Mouse (Mus musculus): Measurements from ENCODE around the gene Hoxa9.

Gene Hoxa9

DNA sequence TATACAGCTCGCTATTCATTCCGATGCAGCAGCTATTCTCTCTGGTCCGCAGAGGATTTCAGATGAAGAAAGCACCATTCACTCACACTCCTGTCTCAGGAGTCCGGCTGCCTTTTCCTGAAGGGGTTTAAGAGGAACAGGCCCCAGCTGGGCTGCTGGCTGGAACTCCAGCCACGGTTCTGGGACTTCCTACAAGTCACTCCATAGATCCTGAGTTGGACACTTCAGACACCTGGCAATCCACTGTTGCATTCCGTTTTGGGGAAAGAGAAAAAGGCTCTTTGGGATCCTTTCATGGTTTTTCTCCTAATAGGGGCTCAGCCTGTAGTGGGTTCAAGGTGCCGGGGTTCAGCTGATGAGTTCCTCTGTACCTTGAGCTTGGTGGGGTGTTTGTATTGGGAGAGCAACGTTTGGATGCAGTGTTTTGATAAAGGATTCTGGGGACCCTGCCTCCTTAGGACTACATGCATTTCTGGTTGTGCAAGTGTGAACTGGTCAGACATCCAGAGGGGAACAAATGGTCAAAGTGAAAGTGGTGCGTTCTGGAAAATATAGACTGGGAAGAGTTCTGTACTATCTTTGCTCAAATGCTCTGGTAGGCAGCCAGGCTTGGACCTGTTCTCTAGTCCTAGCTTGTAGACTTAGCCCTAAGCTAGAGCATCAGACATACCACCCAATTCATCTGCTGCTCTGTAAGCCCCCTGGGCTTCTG, 31.0 kb upstream of the Hoxa9 start:
- no peak for DNase-seq (ENCODE audit: low spot score in 2 of 2)

DNA sequence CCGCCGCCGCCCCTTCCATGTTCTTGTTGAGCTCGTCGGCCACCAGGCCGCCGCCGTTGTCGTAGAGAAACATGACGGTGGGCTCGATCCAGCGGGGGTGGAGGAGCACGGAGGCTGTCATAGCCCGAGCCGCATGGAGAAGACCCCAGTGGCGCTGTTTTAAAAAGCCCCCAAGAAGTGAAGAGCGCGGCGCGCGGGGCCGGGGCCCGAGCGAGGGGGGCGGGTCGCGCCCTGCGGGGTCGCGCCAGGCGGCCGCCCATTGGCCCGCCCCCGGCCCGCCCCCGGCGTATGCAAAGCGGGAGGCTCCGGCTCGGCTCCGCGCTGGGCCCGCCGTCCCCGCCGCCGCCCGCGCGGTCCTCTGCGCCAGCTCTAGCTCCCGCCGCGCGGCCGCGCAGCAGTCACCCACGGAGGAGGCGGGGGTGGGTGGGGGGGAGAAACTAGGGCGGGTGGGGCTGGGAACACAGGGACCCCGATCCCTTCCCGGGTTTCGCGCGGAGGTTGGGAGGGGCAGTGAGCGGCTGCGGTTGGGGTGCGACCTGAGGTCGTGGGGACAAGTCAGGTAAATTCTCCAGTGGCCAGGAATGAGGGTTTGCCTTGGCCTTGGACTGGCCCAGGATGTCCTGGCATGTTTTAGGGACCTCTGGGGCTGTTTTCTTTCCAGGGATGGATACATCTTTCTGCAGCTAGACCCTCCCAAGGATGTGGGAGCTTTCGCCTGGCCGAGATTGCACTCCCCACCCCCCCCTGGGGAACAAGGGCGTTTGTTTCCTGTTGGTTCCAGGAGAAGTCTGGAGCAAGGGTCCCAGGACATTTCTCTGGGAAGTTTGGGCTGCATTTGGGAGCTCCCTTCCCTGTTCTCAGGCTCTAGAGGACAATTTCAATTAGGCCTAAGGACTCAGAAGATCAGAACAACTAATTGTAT, 30.0 kb upstream of the Hoxa9 start, which contains the start of gene Hoxa13:
Hoxa13 (minus strand) TSS at position 227 of the 922 bp plus-strand sequence.
- peak in 1 of 2 experiments; percentile 68 for DNase-seq (ENCODE audit: low spot score in 2 of 2)

DNA sequence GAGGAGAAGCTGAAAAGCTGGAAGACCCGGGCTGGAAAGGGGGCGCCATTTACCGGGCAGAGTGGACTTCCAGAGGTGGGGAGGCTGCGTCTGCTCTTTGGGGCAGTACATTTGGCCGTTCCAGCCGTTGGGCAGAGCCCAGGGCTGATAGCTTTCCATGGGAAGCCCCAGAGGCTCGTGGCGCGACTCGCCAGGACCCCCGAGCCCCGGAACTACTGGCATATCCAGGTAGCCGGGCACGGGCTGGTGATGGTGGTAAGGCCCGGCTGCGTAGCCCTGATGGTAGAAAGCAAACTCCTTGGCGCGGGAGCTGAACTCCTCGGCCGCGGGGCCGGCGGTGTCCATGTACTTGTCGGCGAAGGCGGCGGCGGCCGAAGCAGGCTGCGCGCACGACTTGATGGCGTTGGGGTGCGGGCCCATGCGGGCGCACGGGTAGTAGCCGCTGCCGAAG, 28.9 kb upstream of the Hoxa9 start:
- peak in 1 of 2 experiments; percentile 66 for DNase-seq (ENCODE audit: low spot score in 2 of 2)

DNA sequence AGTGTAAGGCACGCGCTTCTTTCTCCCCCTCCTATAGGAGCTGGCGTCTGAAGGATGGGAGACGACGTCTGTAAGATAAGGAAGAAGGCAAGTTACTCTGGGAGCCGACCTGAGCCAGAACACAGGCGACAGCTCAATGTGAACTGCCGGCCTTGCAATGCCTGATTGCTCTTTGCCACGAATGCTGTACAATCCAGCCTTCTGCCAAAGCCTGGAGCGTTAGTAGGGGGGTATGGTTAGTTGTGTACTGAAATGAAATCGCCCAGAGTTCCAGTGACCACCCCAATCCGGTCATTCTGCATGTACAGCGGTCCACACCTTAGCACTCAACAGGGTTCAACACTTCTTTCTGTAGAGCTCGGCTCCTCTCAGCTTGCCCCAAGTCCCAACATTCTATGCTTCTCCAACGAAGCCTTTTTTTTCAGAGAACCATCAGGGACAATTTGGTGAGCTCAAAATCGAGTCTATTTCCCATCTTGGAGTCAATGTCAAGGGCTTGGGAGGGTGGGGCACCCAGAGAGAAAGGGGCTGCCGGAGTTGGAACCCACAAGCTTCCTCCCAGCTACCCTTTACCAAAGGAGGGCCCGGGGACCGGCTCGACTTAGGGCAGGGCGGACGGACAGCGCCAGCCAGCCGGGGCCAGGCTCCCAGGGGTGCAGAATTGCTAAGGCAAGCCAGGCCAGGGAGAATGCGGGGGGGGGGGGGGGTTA, 28.3 kb upstream of the Hoxa9 start:
- peak in 1 of 2 experiments; percentile 55 for DNase-seq (ENCODE audit: low spot score in 2 of 2)

DNA sequence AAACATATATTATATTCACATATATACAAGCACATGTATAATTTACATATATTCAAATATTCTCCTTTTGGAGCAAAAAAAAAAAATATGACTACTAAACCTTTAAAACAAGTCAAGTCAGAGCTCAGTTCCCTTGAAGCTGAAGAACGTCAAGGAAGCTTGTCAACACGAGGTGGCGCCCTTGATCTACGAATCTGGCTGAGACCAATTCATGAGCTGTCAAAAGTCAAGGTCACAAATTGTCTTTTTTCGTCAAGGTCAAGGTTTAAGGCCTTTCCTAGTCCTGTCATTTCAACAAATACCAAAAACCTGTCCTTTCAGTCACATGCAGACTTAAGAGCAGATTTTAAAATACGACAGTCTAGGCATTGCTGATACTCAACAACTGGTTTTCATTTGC, 26.1 kb upstream of the Hoxa9 start:
- DNase-seq (ENCODE audit: low spot score in 2 of 2) = peak; percentile 73 to 76

DNA sequence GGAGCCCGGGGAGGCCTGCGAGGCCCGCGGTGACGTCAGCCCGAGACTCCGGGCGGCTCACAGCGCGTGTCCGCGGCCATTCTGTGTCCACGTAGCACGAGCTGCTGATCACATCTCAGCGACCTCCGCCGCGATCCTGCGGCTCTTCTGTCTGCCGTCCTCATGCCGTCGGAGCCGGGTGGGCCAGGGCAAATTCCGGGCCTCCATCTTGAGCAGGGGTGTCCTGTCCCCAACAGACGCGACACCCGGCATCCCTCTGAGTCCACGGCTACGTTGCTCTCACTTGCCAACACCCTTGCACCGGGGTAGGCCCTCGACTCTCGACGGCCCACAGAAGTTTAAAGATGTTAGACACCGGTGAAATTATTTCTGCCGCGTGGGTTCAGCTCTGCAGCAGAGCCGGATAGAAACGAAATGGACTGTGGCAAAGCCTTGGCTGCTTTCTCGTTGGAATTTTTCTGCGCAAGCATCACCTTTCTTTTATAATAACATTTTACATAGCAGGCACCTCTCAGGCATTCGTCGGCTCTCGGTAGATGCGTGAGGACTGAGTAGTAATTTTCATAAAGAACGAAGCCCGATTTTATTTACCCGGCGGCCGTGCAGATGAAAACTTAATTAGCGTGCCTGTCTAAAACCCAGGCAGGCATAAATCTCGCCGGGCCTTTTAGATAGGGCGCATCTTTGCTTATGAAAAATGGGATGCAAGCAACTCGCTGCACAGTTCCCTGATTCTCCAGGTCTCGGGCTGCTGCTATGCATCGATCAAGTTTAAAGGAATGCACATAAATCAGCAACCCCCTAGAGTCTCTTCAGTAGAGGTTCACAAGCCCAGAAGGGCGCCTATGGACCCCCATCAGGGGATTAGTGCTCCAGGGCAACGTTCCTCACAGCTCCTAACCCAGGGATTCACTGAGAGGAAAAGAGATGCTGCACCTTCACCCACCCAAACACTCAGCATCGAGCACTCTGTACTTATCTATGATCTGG, 22.9 kb upstream of the Hoxa9 start:
- DNase-seq (ENCODE audit: low spot score in 2 of 2) = peak in 1 of 2 experiments; percentile 73

DNA sequence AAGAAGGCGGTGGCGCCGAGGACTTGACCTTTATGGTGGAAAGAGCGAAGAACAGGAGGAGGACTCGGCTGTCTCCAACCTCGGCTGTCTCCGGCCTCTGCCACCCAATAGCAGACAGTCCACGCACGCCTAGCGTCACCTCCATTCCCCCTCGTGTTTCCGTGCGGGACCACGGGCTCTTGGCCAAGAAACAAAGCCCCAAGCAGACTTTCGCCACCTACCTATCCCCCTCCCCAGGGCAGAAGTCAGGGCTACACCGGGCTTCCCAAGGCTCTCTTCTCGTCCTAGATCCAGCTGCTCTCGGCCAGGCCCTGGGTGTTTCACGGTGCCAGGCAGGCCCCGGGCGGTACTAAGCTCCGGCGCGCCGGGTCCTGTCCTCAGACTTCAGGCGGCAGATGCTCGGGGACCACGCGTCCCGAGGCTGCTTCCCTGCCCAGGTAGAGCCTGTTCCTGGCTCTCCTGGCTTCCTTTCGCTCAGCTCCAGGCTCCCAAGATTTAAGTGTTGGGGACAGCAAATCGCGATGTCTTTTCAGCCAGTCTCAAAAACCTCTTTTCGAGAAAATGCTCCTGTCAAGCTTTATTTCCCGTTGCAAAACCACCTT, 22.0 kb upstream of the Hoxa9 start:
- peak in 1 of 2 experiments; percentile 71 for DNase-seq (ENCODE audit: low spot score in 2 of 2)

DNA sequence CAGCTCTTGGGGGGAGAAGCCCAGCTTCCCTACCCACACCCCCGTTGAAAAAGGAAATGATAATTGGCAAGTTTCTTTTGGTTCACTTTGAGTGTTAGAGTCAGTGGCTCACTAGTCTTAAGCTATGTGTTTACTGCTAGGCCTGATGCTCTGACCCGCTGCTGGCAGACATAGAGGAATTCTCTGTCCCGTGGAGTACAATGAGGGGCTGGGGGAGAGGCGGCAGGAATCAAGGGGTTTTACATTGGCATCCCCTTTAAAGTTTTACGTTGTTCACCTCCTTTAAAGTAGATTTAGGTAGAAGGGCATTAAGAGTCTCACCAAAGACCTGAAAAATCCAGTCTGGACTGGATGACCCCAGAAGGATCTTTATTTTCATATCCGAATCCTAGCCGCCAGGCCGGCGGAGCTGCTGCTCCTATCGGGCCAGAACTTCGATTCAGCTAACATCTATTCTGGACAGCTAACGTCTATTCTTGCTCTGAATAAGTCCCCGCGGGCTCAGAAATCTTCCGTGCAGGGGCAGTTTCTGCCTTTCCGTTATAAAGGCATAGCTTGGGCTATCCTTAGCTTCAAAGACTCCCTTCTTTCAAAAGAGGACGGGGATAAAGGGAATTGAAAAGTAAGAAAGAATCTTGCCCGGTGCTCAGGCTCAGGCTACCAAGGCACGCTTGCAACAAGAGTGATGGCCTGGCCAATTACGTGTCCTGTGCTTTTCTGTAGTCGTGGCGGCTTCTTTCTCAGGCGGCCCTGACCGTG, 21.3 kb upstream of the Hoxa9 start:
- peak in 1 of 2 experiments; percentile 59 for DNase-seq (ENCODE audit: low spot score in 2 of 2)

DNA sequence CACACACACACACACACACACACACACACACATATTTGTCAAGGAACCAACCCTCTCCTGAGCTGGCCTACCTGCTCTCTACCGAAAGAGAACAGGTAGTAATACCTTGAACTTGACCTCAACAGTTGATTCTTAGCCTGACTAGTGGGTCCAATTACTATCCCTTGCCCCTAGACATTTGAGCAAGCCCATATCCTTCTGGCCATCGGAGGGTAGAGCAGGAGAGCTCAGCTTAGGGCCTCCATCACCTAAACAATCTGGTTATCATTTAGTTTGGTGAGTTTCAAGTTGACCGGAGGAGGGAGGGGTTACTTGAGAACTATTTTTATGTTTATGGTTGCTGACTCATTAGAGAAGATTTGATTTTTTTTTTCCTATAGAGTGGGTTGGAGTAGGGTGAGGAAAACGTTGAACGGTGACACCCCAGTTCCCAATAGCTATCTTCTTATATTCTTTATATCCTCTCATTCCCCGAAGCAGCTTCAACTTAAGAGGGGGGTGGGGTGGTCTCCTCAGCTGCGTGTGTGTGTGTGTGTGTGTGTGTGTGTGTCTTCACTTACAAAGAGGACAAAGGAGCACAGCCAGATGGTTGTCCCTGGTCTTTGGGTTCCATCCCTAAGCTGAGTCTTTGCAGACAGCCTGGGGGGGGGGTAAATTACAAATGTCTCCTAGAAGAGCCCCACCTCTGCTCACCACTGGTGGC, 20.4 kb upstream of the Hoxa9 start:
- peak in 1 of 2 experiments; percentile 10 for DNase-seq (ENCODE audit: low spot score in 2 of 2)

DNA sequence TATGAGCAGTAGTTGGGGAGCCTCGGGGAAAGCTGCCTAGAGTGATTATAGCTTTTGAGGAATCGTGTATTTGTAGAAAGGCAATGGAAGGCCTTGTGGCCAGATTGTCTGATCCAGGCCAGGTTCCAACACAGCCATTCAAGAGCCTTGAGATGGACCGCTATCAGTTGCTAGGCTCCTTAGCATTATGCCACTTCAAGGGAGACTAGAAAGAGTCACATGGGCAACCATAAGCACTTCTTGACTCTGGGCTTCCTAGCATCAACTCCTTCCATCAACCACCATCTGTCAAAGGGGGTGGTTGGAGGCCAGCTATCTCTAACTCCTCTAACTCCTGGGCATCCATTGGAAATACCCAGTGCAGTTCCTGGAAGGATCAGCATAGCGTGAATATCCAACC, 18.9 kb upstream of the Hoxa9 start:
- DNase-seq (ENCODE audit: low spot score in 2 of 2) = peak in 1 of 2 experiments; percentile 39

DNA sequence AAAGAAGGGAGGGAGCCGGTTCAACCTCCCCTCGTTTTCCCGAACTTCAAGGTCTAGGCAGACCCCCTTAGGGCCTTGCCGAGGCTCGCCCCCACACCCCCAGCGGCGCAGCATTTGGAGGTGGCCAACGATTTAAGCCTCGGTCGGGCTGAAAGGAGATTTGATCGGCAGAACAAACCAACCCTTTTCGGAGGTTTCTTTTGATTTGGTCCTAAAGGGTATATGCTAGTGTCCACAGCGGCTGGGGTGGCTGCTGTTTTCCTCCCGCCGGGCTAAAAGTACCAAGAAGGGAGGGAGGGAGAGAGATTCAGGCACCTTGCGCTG, 18.5 kb upstream of the Hoxa9 start:
- DNase-seq (ENCODE audit: low spot score in 2 of 2) = peak in 1 of 2 experiments; percentile 49

DNA sequence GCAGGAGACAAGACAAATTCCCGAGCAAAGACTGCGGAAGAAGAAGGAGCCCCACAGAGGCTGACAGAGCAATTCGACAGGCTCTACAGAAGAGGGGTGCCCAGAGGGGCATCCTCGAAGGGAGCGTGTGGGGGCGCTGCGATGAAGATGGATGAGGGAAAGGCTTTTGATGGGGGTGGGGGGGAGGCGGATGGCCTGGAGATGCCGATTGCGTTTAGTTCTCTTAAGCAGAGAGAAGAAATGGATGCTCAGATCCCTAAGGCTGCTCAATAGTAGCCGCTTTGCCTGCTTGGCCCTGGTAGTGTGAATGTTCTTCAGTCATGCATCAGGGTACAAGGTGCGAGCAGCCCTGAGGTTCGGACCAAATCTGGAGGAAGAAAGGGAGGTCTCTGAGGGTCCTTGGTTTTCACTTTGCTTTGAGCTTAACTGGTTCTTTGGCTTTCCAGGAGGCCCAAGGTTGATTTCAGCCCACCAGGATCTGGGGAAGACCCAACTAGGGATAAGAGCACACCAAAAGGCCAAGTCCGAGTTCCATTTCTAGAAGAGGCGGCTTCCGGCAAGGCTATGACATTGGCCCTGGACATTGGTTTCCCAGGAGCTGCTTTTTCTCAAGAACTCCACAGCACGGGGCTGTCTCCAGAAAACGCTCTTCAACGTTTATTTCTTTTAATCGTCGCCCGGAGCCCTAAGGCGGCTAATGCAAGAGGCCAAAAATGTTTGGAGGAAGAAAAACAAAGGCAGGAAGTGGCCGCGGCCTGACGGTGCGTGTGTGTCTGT, 17.9 kb upstream of the Hoxa9 start:
- DNase-seq (ENCODE audit: low spot score in 2 of 2) = peak; percentile 38 to 43

DNA sequence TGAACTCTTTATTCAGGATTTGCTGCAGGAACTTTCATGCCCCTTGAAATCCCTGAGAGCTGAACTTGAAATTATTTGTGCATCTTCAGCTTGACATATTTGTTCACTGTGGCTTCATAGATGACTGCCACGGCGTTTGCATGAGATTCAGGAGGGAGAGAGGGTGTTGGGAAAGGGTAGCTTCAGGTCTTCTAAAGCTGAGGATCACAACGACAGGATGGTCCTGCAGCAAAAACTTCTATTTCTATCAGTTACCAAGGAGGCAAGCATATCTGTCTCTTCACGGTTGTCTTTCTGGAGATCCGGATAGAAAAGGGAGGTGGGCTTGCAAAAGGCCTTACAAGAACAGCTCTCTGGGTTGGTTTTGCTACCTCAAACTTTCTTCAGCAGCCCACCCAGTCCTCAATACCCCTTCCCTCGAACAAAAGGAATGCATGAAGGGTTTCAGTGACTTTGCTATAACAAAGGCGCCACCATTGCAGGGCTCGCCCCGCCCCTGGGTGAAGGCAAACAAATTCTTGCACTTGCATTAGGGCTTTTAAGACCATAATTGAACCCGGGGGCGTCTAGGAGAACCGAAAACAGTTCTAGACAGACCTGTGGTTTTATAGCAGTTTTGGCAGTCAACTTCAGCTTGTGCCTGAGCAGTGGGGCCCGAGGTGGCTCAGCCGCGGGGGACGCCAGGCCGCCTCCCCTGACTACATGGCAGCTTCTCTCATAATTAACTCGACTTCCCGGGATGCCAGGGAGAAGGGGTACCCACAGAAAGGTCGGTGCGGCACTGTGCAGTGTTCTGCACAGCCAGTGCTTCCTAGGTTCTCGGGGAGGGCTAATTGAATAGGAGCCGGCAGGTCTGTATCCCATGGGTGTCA, 17.1 kb upstream of the Hoxa9 start:
- peak; percentile 15 to 54 for DNase-seq (ENCODE audit: low spot score in 2 of 2)

DNA sequence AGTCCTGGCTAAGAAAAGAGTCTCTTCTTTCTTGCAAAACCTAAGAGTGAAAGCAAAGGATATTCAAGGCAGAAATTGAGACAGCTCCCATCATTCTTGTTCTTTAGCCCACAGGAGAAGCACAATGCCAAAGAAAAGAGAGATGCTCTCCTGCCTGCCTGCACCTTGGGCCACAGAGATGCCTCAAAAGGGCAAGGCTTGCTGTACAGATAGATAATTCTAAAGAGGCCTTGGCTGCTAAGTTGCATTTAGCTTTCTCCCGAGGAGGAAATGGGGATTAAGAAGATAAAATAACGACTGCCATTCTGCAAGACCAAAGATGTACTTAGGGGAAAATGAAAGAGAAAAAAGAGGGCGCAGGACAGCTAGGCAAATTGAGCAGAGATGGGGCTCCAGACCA, 16.0 kb upstream of the Hoxa9 start:
- DNase-seq (ENCODE audit: low spot score in 2 of 2) = peak in 1 of 2 experiments; percentile 26

DNA sequence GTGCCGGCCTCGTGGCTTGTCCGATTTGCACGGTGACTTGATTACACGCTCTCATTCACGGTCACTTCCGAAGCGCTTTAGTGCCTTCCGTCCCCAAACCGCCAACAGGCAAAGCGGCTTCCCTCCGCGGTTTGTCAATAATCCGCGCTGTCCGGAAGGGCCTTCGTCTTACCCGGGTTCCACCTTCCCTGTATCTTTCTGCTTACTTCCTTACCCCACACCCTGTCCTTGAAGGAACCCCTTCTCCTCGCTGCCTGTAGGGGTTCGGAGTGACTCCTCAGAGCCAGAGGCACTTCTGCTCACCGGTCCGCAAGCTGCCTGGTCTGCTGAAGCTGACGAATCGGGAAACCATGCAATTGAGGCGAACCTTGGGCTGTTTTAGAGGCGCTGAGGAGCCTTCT, 15.5 kb upstream of the Hoxa9 start:
- peak; percentile 24 to 58 for DNase-seq (ENCODE audit: low spot score in 2 of 2)

DNA sequence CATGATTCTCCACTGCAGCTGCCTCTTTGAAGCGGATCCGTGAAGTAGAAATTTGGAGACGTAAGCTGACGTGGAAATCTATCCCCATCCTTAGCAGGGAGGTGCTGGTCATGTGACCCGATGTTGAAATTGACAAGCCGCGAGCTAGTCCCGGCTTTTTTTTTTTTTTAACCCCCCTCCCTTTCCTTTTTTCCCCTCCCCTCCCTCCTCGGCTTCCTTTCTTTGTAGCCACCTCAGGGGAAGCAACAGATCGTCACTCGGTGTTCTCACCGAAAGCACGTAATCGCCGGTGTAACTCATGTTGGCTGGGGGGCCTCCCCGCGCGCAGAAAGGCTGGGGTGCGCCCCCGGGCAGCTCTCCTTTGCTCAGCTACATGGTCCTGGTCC, 14.9 kb upstream of the Hoxa9 start, which contains the start of gene Hoxa11:
Hoxa11 (minus strand) TSS at position 54 of the 386 bp plus-strand sequence.
- peak in 1 of 2 experiments; percentile 79 for DNase-seq (ENCODE audit: low spot score in 2 of 2)
